Mouse (Mus musculus) spleen, adult 2 months (tissue): ENCODE measurements around the gene Rnf216. TPM values are rescaled to one million over a fixed set of nuclear protein-coding genes. Genes with fewer than 3 reads are reported as not detected.

Source experiments
- DNase-seq, 2 experiments: peaks; one replicate each; pipeline versions ENCODE4 v3.0.0 to v3.0.0-alpha.2; 2012 to 2021; ENCODE audit warnings: low spot score in 2 of 2, low read depth in 1 of 2
- H3K27ac ChIP-seq: fragments of 200-500 bp; 2 replicates; pipeline ENCODE4 v1.5.1; 2012; ENCODE audit warnings: low read length, inconsistent platforms; ENCODE audit not compliant: insufficient read depth
- H3K27me3 ChIP-seq: fragments of 200-500 bp; 2 replicates; pipeline ENCODE4 v1.6.1; 2012; ENCODE audit warnings: mild to moderate bottlenecking, moderate library complexity, low read length, inconsistent platforms; ENCODE audit not compliant: control insufficient read depth, insufficient read depth
- H3K36me3 ChIP-seq: fragments of 200-500 bp; 2 replicates; pipeline ENCODE4 v1.6.1; 2012; ENCODE audit warnings: mild to moderate bottlenecking, low read length, inconsistent platforms; ENCODE audit not compliant: control insufficient read depth, insufficient read depth
- H3K4me1 ChIP-seq: fragments of 200-500 bp; 2 replicates; pipeline ENCODE4 v1.6.1; 2011; ENCODE audit warnings: inconsistent platforms; ENCODE audit not compliant: control insufficient read depth, insufficient read depth, insufficient read length
- H3K4me3 ChIP-seq: fragments of 200-500 bp; 2 replicates; pipeline ENCODE4 v1.5.1; 2011; ENCODE audit warnings: mild to moderate bottlenecking, inconsistent platforms; ENCODE audit not compliant: insufficient read depth, insufficient read length; ENCODE audit errors: extremely low read depth
- CTCF ChIP-seq: fragments of 200-500 bp; IDR thresholded peaks from 2 replicates; pipeline ENCODE4 v1.5.1; 2011; ENCODE audit warnings: mild to moderate bottlenecking, inconsistent platforms; ENCODE audit not compliant: insufficient read depth, insufficient read length, insufficient replicate concordance; ENCODE audit errors: extremely low read depth
- POLR2A ChIP-seq: fragments of 200-500 bp; IDR thresholded peaks from 2 replicates; pipeline ENCODE4 v1.6.1; 2011; ENCODE audit warnings: low read depth, low read length, inconsistent platforms
- WGBS: fragments of 180-500 bp; shearing (Covaris S2); methylation state at CpG from one replicate; pipeline ENCODE4 v1.1.7; 2018; 5-methylcytosine and 5-hydroxymethylcytosine counted together
- polyA plus RNA-seq: library from polyadenylated mRNA; depleted of rRNA; stranded (reverse); fragments of >200 nt; gene quantifications from 2 replicates; pipeline ENCODE4 v1.2.3, GENCODE M21; 2012; rRNA removed

Rnf216 gene
- polyA plus RNA-seq = 25.9 and 32.4 TPM in 2 replicates

- WGBS = 1% methylated on average over 104 of the region's 110 CpGs
- no peaks in the 10 kb centered on the region; the same call in 1 of the 2 replicates for H3K36me3 ChIP-seq
- peak; percentile 88 to 89 for DNase-seq
- peaks cover 7% of the 10 kb centered on the region; the same call in 1 of the 2 replicates for H3K4me1 ChIP-seq
- peak within 1 kb of the TSS; percentile 75 for H3K4me3 ChIP-seq
- peak; percentile 54; the same call in 1 of the 2 replicates for TF ChIP-seq CTCF
- peak; percentile 59 for TF ChIP-seq POLR2A
- no peaks in the 10 kb centered on the region for H3K27me3 ChIP-seq
- peak within 1 kb of the TSS; percentile 83 for H3K27ac ChIP-seq
Measured at GRCm38 (mm10) chr5:143112281-143113246, at the start of gene Rnf216. TSS of gene Rnf216 (minus strand) at chr5:143112994.

DNA sequence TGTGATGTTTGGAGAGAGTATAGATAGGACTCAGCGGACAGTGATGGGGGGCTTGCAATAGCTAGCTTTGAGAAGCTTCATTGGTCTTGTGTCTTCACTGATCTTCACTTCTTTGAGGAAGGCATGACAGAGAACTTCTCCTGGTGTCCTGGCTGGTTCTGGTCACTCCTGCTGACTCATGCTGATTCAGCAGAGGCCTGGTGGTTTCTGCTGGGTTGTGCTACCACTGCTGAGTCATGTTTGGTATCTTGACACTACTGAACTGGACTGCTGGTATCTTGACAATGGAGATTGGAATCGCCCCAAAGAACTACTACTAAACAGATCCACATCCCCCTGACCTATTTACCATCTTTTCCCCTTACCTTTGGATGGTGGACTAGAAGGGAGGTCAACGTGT, 42.7 kb upstream of the Rnf216 start:
- H3K36me3 ChIP-seq = no peaks in the 10 kb centered on the region
- 87% methylated on average over 3 of the region's 3 CpGs for WGBS
- H3K4me1 ChIP-seq = no peaks in the 10 kb centered on the region
- no peak overlapping the region for H3K4me3 ChIP-seq
- H3K27me3 ChIP-seq = no peaks in the 10 kb centered on the region
- DNase-seq = no peak
- H3K27ac ChIP-seq = no peak overlapping the region
- TF ChIP-seq CTCF (no peak), POLR2A (no peak)

DNA sequence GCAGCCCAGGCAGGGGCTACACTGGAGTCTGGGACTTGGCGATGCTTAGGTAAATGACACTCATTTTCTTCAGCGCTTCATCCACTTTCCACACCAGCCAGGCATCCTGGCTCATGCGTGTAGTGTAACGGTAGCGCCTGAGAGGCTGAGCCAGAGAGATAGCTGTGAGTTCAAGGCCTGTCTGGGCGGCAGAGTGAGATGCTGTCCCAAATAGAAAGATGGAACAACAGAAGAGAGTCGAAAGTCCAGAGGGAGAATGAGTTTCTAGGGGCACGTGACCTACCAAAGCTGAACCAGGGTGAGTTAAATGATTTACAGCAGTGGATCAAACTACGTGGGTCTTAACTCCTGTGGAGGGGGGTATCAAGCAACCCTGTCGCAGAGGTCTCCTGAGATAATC, 41.0 kb upstream of the Rnf216 start:
- WGBS = 89% methylated on average over 10 of the region's 10 CpGs
- no peak overlapping the region for H3K27ac ChIP-seq
- DNase-seq = no peak
- no peak for TF ChIP-seq CTCF
- no peak for TF ChIP-seq POLR2A
- H3K4me3 ChIP-seq = no peak overlapping the region
- no peaks in the 10 kb centered on the region for H3K4me1 ChIP-seq
- no peaks in the 10 kb centered on the region for H3K27me3 ChIP-seq
- H3K36me3 ChIP-seq = no peaks in the 10 kb centered on the region

DNA sequence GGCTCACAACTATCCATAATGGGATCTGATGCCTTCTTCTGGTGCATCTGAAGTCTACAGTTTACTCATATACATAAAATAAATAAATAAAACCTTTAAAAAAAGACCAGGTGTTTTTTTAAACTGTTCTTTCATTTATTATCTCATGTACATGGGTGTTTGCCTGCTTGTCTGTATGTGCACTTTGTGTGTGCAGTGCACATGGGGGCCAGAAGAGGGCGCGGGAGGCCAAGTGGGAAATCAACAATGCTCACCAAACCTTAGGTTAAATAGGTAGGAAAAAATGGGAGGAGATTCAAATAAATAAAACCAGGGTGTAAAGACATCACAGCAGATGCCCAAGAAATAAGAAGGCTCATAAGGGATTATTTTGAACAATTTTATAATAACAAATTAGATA, 37.2 kb upstream of the Rnf216 start:
- 88% methylated on average over 2 of the region's 2 CpGs for WGBS
- Histone ChIP-seq H3K36me3 (no peaks in the 10 kb centered on the region), H3K27me3 (no peaks in the 10 kb centered on the region; the same call in 1 of the 2 replicates), H3K4me1 (no peaks in the 10 kb centered on the region), H3K4me3 (no peak overlapping the region), H3K27ac (no peak overlapping the region)
- TF ChIP-seq CTCF (no peak), POLR2A (no peak)
- DNase-seq = no peak

DNA sequence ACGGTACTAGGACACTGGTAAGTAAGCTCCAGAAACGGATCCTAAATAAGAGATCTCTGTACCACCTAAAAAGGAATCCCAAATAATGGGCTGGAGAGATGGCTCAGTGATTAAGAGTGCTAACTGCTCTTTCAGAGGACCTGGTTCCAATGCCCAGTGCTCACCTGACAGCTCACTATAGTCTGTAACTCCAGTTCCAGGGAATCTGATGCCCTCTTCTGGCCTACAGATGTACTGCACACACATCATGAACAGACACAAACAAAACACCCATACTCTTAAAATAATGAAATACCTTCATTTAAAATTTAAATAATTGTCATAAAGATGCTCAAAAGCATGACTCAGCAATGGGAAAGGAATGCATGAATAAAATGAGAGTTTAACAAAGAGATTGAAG, 36.7 kb upstream of the Rnf216 start:
- H3K27ac ChIP-seq = no peak overlapping the region
- H3K27me3 ChIP-seq = no peaks in the 10 kb centered on the region; the same call in 1 of the 2 replicates
- no peaks in the 10 kb centered on the region for H3K36me3 ChIP-seq
- no peak overlapping the region for H3K4me3 ChIP-seq
- H3K4me1 ChIP-seq = no peaks in the 10 kb centered on the region
- DNase-seq = no peak
- WGBS = 92% methylated on average over 2 of the region's 2 CpGs
- TF ChIP-seq POLR2A (no peak), CTCF (no peak)

- Histone ChIP-seq H3K4me1 (no peaks in the 10 kb centered on the region), H3K4me3 (no peak overlapping the region), H3K27me3 (no peaks in the 10 kb centered on the region; the same call in 1 of the 2 replicates), H3K27ac (no peak overlapping the region), H3K36me3 (no peaks in the 10 kb centered on the region)
- TF ChIP-seq POLR2A = no peak
- TF ChIP-seq CTCF = no peak
- no peak for DNase-seq
- 78% methylated on average over 5 of the region's 5 CpGs for WGBS
Measured at GRCm38 (mm10) chr5:143148661-143149060, 35.9 kb upstream of the Rnf216 start.
